Comparison of ENCODE assay signal across 39 mouse cellular contexts in genomic region chr4:34719421-34719820, GRCm38 (mm10). TPM values are rescaled to one million over a fixed set of nuclear protein-coding genes. Genes with fewer than 3 reads are reported as not detected.
"Had no signal": no experiment of that assay in that cellular context is flagged by ENCODE, and none has a peak within 500 bp of the region (broad histone marks: within the 10 kb centered on the region; RNA-seq: fewer than 3 reads in every experiment).

No protein-coding gene starts in this region.

- H3K4me3 ChIP-seq: embryonic facial prominence, embryonic 10.5 days; embryonic facial prominence, embryonic 12.5 days; embryonic facial prominence, embryonic 13.5 days; embryonic facial prominence, embryonic 15.5 days; erythroblast, embryonic 14.5 days; forebrain, embryonic 10.5 days; forebrain, embryonic 12.5 days; forebrain, embryonic 13.5 days; forebrain, embryonic 15.5 days; gastrocnemius, adult 2 months; heart, adult 2 months had no signal

- ATAC-seq: forebrain, embryonic 13.5 days; forebrain, embryonic 14.5 days; forebrain, embryonic 15.5 days; forebrain, embryonic 16.5 days; forebrain, postnatal 0 days had no signal

- H3K27ac ChIP-seq: embryonic facial prominence, embryonic 10.5 days; embryonic facial prominence, embryonic 12.5 days; embryonic facial prominence, embryonic 13.5 days; embryonic facial prominence, embryonic 15.5 days; forebrain, embryonic 10.5 days; forebrain, embryonic 12.5 days; forebrain, embryonic 13.5 days; forebrain, embryonic 15.5 days; gastrocnemius, adult 2 months; heart, adult 2 months had no signal

- DNase-seq: cerebellum, adult 2 months; cerebellum, adult 8-10 months; cerebellum, adult 9-10 months; cerebellum, adult 9-11 months; cerebellum, postnatal 10 days; cerebellum, postnatal 14 days; cerebellum, postnatal 25 days; cerebellum, postnatal 36 days; embryo, embryonic 11 days; forebrain, postnatal 0 days; gastrocnemius, adult 2 months; gastrocnemius, postnatal 10 days; gastrocnemius, postnatal 14 days; gastrocnemius, postnatal 25 days; gastrocnemius, postnatal 36 days; heart, adult 18-20 months; heart, adult 2 months had no signal

- H3K36me3 ChIP-seq: embryonic facial prominence, embryonic 10.5 days; embryonic facial prominence, embryonic 12.5 days; embryonic facial prominence, embryonic 13.5 days; embryonic facial prominence, embryonic 15.5 days; forebrain, embryonic 10.5 days; forebrain, embryonic 12.5 days; forebrain, embryonic 15.5 days had no signal

- H3K27me3 ChIP-seq: embryonic facial prominence, embryonic 12.5 days; embryonic facial prominence, embryonic 13.5 days; embryonic facial prominence, embryonic 15.5 days; forebrain, embryonic 12.5 days; forebrain, embryonic 13.5 days; forebrain, embryonic 15.5 days had no signal

- H3K4me1 ChIP-seq: embryonic facial prominence, embryonic 10.5 days; embryonic facial prominence, embryonic 12.5 days; embryonic facial prominence, embryonic 13.5 days; embryonic facial prominence, embryonic 15.5 days; forebrain, embryonic 10.5 days; forebrain, embryonic 12.5 days; forebrain, embryonic 13.5 days; forebrain, embryonic 15.5 days had no signal

- H3K9ac ChIP-seq: embryonic facial prominence, embryonic 12.5 days; embryonic facial prominence, embryonic 13.5 days; embryonic facial prominence, embryonic 15.5 days; forebrain, embryonic 12.5 days; forebrain, embryonic 13.5 days; forebrain, embryonic 15.5 days; forebrain, postnatal 0 days had no signal

- H3K9me3 ChIP-seq: embryonic facial prominence, embryonic 12.5 days; embryonic facial prominence, embryonic 13.5 days; forebrain, embryonic 13.5 days; forebrain, embryonic 15.5 days had no signal

- H3K4me2 ChIP-seq: embryonic facial prominence, embryonic 12.5 days; embryonic facial prominence, embryonic 13.5 days; embryonic facial prominence, embryonic 15.5 days; forebrain, embryonic 12.5 days; forebrain, embryonic 13.5 days; forebrain, embryonic 15.5 days had no signal

RNA-seq across cellular contexts. Expression of gene Cfap206, which starts 10.6 kb away (rescaled TPM):
- total RNA-seq: common myeloid progenitor, adult 5-6 weeks; gastrocnemius, adult 18-20 months; gastrocnemius, adult 2 months; gastrocnemius, adult 8-10 months; gastrocnemius, postnatal 10 days; gastrocnemius, postnatal 14 days; gastrocnemius, postnatal 25 days; gastrocnemius, postnatal 36 days; gastrocnemius, postnatal 4 days; granulocyte monocyte progenitor cell, adult 5-6 weeks had no signal

RNA-seq across cellular contexts. Expression of gene Gm136, which starts 36.6 kb away (rescaled TPM):
- total RNA-seq: common myeloid progenitor, adult 5-6 weeks; forebrain, postnatal 0 days; gastrocnemius, adult 18-20 months; gastrocnemius, adult 2 months; gastrocnemius, adult 8-10 months; gastrocnemius, postnatal 10 days; gastrocnemius, postnatal 14 days; gastrocnemius, postnatal 25 days; gastrocnemius, postnatal 36 days; gastrocnemius, postnatal 4 days; granulocyte monocyte progenitor cell, adult 5-6 weeks; heart, adult 18-20 months; heart, adult 2 months had no signal
- polyA plus RNA-seq: cerebellum, adult 2 months; cortical plate, adult 2 months; embryonic facial prominence, embryonic 10.5 days; embryonic facial prominence, embryonic 11.5 days; embryonic facial prominence, embryonic 12.5 days; embryonic facial prominence, embryonic 13.5 days; embryonic facial prominence, embryonic 14.5 days; embryonic facial prominence, embryonic 15.5 days; erythroblast, embryonic 14.5 days; forebrain, embryonic 10.5 days; forebrain, embryonic 11.5 days; forebrain, embryonic 12.5 days; forebrain, embryonic 13.5 days; forebrain, embryonic 14.5 days; forebrain, embryonic 15.5 days; forebrain, embryonic 16.5 days; frontal cortex, adult 2 months; gonadal fat pad, adult 2 months; heart, adult 2 months had no signal
